Mouse (Mus musculus) CH12.LX (cell line): ENCODE data around the gene Aspn.

Source experiments
- CTCF ChIP-seq, 2 experiments: IDR thresholded peaks in 1 of 2; conservative IDR thresholded peaks in 1 of 2; 2 replicates each; pipeline ENCODE4 v1.5.1; 2011 to 2012; ENCODE audit warnings: low read depth in 2 of 2, low read length in 2 of 2, improper control_type of control experiment in 1 of 2, inconsistent platforms in 1 of 2, mild to moderate bottlenecking in 1 of 2, moderate library complexity in 1 of 2
- EP300 ChIP-seq: IDR thresholded peaks from 2 replicates; pipeline ENCODE4 v1.6.1; 2011; ENCODE audit warnings: low read length, improper control_type of control experiment
- MAX ChIP-seq: IDR thresholded peaks from 2 replicates; pipeline ENCODE4 v1.6.1; 2011; ENCODE audit warnings: low read length, improper control_type of control experiment
- MAZ ChIP-seq: IDR thresholded peaks from 2 replicates; pipeline ENCODE4 v1.6.1; 2012; ENCODE audit warnings: low read depth, mild to moderate bottlenecking, inconsistent platforms, low read length, improper control_type of control experiment, moderate library complexity
- USF1 ChIP-seq: IDR thresholded peaks from 2 replicates; pipeline ENCODE4 v1.6.1; 2014; ENCODE audit warnings: low read depth, mild to moderate bottlenecking, inconsistent platforms, low read length, improper control_type of control experiment
- ZNF384 ChIP-seq: IDR thresholded peaks from 2 replicates; pipeline ENCODE4 v1.6.1; 2012; ENCODE audit warnings: low read depth, low read length, improper control_type of control experiment, inconsistent platforms

DNA sequence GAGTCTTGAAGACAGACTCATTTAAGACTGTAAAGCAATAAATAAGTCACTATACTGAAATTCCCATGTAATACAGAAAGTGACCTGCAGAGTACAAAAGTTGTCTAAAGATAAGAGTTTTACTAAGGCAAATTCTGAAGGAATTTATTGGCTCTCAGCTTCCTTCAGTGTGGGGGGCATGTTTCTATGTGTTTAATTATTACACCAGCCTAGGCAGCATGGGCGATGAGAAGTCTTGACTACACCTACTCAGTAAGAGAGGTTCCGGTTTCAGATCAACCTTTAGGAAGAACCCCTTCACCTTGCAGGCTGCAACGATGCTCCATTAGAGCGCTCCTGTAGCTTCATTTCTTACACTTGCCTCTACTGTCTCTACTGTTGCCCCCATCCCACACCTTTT lies 13.6 kb upstream of the Aspn start:
- TF ChIP-seq USF1, result no peak
- TF ChIP-seq CTCF (conservative IDR thresholded peaks at IDR 0.05 in 1 of 2, IDR thresholded peaks at IDR 0.05 in 1 of 2; ENCODE audit: low read depth in 2 of 2, low read length in 2 of 2), result no peak
- TF ChIP-seq EP300, result no peak
- no peak for TF ChIP-seq ZNF384
- TF ChIP-seq MAX, result no peak
- no peak for TF ChIP-seq MAZ
